Mouse (Mus musculus) forebrain, postnatal 0 days (tissue): ENCODE data around the gene Tmem161b. TPM values are rescaled to one million over a fixed set of nuclear protein-coding genes. Genes with fewer than 3 reads are reported as not detected.
A peak's percentile ranks its signal among the peaks of the same experiment; 100 is the strongest.

ENCODE experiments used
- ATAC-seq: fragments of 200-750 bp; cut with Nextera tagmentation; 2 replicates; pipeline ENCODE4 v1.8.0; 2017; ENCODE audit warnings: mild to moderate bottlenecking, moderate library complexity
- DNase-seq: peaks from one replicate; pipeline ENCODE4 v3.0.0-alpha.2; 2015
- H3K27ac ChIP-seq: fragments of 300-500 bp; sonication (generic); 2 replicates; pipeline ENCODE4 v1.5.1; 2014; ENCODE audit warnings: low read depth, mild to moderate bottlenecking, antibody characterized with exemption, low read length, moderate library complexity, mixed read lengths
- H3K27me3 ChIP-seq: fragments of 300-500 bp; sonication (generic); 2 replicates; pipeline ENCODE4 v1.6.1; 2014; ENCODE audit warnings: mild to moderate bottlenecking, low read length, mixed read lengths; ENCODE audit not compliant: insufficient read depth
- H3K36me3 ChIP-seq: fragments of 300-500 bp; sonication (generic); 2 replicates; pipeline ENCODE4 v1.6.1; 2014; ENCODE audit warnings: mild to moderate bottlenecking, moderate library complexity; ENCODE audit not compliant: insufficient read depth
- H3K4me1 ChIP-seq: fragments of 300-500 bp; sonication (generic); 2 replicates; pipeline ENCODE4 v1.6.1; 2014; ENCODE audit warnings: antibody characterized with exemption; ENCODE audit not compliant: insufficient read depth
- H3K4me2 ChIP-seq: fragments of 300-500 bp; sonication (generic); 2 replicates; pipeline ENCODE4 v1.6.1; 2014; ENCODE audit warnings: low read depth, mild to moderate bottlenecking, moderate library complexity
- H3K4me3 ChIP-seq: fragments of 300-500 bp; sonication (generic); 2 replicates; pipeline ENCODE4 v1.5.1; 2014; ENCODE audit warnings: low read depth, low read length, mixed read lengths
- H3K9ac ChIP-seq: fragments of 300-500 bp; sonication (generic); 2 replicates; pipeline ENCODE4 v1.6.1; 2014; ENCODE audit warnings: mild to moderate bottlenecking
- H3K9me3 ChIP-seq: fragments of 300-500 bp; sonication (generic); 2 replicates; pipeline ENCODE4 v1.6.1; 2016; ENCODE audit warnings: low read length
- CTCF ChIP-seq: sonication (generic); IDR thresholded peaks from 2 replicates; pipeline ENCODE4 v1.5.1; 2016; ENCODE audit warnings: antibody characterized with exemption, control low read depth, low read depth
- WGBS: fragments of 180-500 bp; shearing (Covaris S2); extraction: QIAGEN DNeasy Blood & Tissue Kit; methylation state at CpG from one replicate; pipeline ENCODE4 v1.1.7; 2014; 5-methylcytosine and 5-hydroxymethylcytosine counted together
- polyA plus RNA-seq: library from polyadenylated mRNA; unstranded; fragments of >200 nt; fragmentation: Nextera tagmentation; extraction: Ambion mirVana; gene quantifications from 2 replicates; pipeline ENCODE4 v1.2.1, GENCODE M21; 2015
- total RNA-seq: library from RNA; depleted of rRNA; stranded (reverse); fragments of >200 nt; gene quantifications from 2 replicates; pipeline ENCODE4 v1.2.3, GENCODE M21; 2014

Tmem161b gene
- total and polyA plus RNA-seq, 2 experiments from 2014 or later, result 22.2 to 35.6 TPM

DNA sequence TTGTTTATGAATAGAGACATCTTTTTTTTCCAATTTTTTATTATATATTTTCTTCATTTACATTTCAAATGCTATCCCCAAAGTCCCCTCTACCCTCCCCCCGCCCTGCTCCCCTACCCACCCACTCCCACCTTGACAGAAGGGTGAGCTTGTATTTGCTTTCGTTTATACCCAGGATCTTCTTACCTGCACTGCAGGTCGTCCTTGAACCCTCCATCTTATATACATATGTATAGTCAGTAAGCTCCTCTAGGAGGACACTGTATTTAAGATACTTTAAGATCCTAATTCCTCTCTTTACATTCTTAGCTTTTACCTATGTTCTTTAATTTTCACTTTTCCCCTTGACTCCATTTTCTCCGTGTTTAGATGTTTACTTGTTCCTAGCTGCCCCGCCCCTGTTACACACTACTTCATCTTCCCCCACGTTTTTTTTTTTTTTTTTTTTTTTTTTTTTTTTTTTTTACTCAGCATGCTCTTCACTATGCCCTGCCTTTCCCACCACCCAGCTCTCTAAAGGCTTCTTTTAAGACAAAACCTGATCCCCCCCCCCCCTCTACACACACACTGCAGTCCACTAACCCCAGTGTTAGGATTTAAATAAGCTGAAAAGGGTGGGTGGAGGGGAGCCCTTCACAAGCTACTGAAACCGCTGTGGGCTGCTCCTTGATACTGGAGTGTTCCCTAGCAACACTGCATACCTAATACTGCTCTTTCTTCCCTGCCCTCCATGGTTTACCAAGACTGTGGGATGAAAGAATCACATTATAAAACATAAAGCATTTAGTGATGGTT is 62.9 kb downstream of the Tmem161b start:
- Histone ChIP-seq H3K27ac (peak overlapping the region; percentile 68), H3K36me3 (no peaks in the 10 kb centered on the region), H3K9ac (peak overlapping the region; percentile 14; the same call in 1 of the 2 replicates), H3K27me3 (no peaks in the 10 kb centered on the region), H3K4me2 (peak overlapping the region; percentile 24; the same call in 1 of the 2 replicates), H3K9me3 (no peaks in the 10 kb centered on the region), H3K4me1 (no peaks in the 10 kb centered on the region), H3K4me3 (no peak overlapping the region)
- ATAC-seq, result peak; percentile 97
- WGBS, result 7% methylated on average over 7 of the region's 7 CpGs
- no peak for TF ChIP-seq CTCF
- DNase-seq, result peak; percentile 61

- Histone ChIP-seq H3K27me3 (no peaks in the 10 kb centered on the region), H3K36me3 (peaks cover 3% of the 10 kb centered on the region; the same call in 1 of the 2 replicates), H3K4me2 (peak overlapping the region; percentile 24; the same call in 1 of the 2 replicates), H3K4me3 (no peak overlapping the region), H3K27ac (peak overlapping the region; percentile 68), H3K9me3 (no peaks in the 10 kb centered on the region), H3K4me1 (no peaks in the 10 kb centered on the region), H3K9ac (peak overlapping the region; percentile 14; the same call in 1 of the 2 replicates)
- TF ChIP-seq CTCF, result no peak
- DNase-seq (no peak), ATAC-seq (peak; percentile 88)
- WGBS, result 14% methylated on average over 3 of the region's 3 CpGs
Measured at GRCm38 (mm10) chr13:84285559-84285945, 63.5 kb downstream of the Tmem161b start.

DNA sequence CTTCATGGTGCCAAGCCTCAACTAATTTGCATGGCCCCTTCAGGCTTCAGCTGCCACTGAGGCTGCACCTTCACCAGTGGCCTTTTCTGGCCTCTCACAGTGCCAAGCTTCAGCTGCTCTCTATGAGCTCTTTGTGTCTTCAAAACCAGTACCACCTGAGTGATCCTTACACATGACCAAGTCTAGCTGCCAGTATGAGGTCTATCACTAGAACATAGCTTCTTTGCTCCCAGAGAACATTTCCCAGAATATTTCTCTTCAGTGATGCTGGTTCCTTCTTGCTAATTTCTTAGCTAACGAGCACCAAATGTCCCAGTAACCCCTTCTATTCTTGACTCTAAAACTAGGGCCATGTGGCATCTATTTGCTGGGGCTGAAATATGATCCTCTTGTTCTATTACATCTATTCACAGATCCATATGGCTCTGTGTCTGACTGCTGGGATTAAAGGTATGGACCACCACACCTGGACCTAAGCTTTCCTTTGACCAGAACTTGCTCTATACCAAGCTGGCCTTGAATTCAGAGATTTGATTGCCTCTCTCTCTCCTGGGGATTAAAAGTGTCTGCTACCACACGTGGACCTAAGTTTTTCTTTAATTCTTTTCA is 77.5 kb downstream of the Tmem161b start:
- no peak for TF ChIP-seq CTCF
- H3K4me2 ChIP-seq, result no peak overlapping the region
- no peaks in the 10 kb centered on the region for H3K9me3 ChIP-seq
- 68% methylated on average over 2 of the region's 2 CpGs for WGBS
- H3K9ac ChIP-seq, result no peak overlapping the region
- H3K4me3 ChIP-seq, result no peak overlapping the region
- no peak overlapping the region for H3K27ac ChIP-seq
- ATAC-seq (no peak), DNase-seq (no peak)
- H3K27me3 ChIP-seq, result no peaks in the 10 kb centered on the region
- no peaks in the 10 kb centered on the region for H3K4me1 ChIP-seq
- peaks cover 27% of the 10 kb centered on the region for H3K36me3 ChIP-seq

- Histone ChIP-seq H3K4me1 (peaks cover 8% of the 10 kb centered on the region), H3K36me3 (no peaks in the 10 kb centered on the region), H3K27ac (peak overlapping the region; percentile 99), H3K9me3 (no peaks in the 10 kb centered on the region), H3K9ac (0 out of 2 replicates have a peak overlapping the region, but pooled peaks have one; percentile 95), H3K4me3 (no peak overlapping the region), H3K27me3 (no peaks in the 10 kb centered on the region), H3K4me2 (peak overlapping the region; percentile 70; the same call in 1 of the 2 replicates)
- TF ChIP-seq CTCF, result no peak
- 20% methylated on average over 5 of the region's 5 CpGs for WGBS
- DNase-seq (peak; percentile 41), ATAC-seq (no peak)
Measured at GRCm38 (mm10) chr13:84343272-84343671, 121.2 kb downstream of the Tmem161b start.

DNA sequence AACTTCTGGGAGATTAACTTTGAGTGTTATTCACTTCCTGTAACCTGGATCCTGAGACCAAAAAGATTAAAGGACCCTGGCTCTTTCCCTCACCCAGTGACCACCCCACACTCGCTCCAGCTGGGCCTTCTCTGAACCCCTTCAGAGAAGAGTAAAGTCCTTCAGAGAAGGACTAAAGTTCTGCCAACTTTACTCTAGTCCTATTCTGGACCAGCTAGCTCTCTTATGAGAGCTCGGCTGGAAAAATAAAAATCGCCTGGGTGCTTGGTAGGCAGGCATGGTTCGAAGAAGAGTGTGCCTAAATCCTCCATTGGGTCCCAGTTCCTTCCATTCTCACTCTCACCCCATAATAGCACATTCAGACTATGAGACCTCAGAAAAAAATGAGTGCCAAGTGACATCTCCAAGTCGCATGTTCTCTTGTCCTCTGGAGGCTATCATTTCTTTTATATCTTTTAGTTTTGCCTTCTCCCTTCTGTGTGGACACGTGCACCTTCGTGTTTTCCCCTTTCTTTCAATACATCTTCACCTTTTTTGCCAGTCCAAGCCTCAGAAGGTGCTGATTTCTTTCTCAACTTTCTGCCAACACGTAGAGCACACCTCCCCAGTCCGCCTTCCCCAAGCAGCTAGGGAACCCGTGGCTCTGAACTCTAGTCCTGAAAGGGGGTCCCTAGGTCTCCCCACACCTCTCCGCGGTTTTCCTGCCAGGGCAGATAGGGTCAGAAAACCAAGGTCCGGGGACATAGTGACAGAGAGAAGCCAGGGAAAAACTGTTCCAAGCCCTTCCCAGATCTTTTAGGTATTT is 121.8 kb downstream of the Tmem161b start:
- H3K27ac ChIP-seq, result peak overlapping the region; percentile 99
- H3K4me3 ChIP-seq, result no peak overlapping the region
- no peaks in the 10 kb centered on the region for H3K27me3 ChIP-seq
- no peaks in the 10 kb centered on the region for H3K36me3 ChIP-seq
- H3K9ac ChIP-seq, result peak overlapping the region; percentile 95
- H3K4me2 ChIP-seq, result peak overlapping the region; percentile 70
- WGBS, result 11% methylated on average over 13 of the region's 13 CpGs
- H3K4me1 ChIP-seq, result peaks cover 8% of the 10 kb centered on the region
- H3K9me3 ChIP-seq, result no peaks in the 10 kb centered on the region
- no peak for TF ChIP-seq CTCF
- peak; percentile 62 for DNase-seq
- ATAC-seq, result no peak

DNA sequence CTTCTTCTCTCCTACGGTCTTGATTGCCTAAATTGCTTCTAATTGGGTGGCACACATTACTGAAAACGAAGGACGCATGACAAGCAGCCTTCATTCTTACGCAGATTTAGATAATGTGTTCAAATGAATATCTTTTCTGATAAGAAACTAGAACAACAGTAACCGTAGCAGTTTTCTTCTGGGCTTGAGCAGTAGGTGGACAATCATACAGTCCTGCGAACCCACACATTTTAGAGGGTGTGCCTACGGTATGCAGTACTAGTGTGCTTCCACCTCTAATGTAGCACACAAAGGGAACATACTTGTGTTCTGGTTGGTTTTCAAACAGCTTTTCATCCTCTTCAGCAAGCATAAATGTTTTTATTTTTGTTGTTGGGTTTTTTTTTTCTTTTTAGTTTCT is 122.6 kb downstream of the Tmem161b start:
- DNase-seq, result peak; percentile 83

More for the DNA sequence above, 122.6 kb downstream of the Tmem161b start:
- Histone ChIP-seq H3K36me3 (no peaks in the 10 kb centered on the region), H3K4me1 (peaks cover 8% of the 10 kb centered on the region), H3K4me3 (peak overlapping the region; percentile 14; the same call in 1 of the 2 replicates), H3K4me2 (peak overlapping the region; percentile 70), H3K27me3 (no peaks in the 10 kb centered on the region), H3K9me3 (no peaks in the 10 kb centered on the region), H3K27ac (peak overlapping the region; percentile 99), H3K9ac (peak overlapping the region; percentile 95)
- 6% methylated on average over 7 of the region's 7 CpGs for WGBS
- no peak for ATAC-seq
- TF ChIP-seq CTCF, result no peak
